15 mouse cellular contexts compared by ENCODE assay signal in the genomic region with DNA sequence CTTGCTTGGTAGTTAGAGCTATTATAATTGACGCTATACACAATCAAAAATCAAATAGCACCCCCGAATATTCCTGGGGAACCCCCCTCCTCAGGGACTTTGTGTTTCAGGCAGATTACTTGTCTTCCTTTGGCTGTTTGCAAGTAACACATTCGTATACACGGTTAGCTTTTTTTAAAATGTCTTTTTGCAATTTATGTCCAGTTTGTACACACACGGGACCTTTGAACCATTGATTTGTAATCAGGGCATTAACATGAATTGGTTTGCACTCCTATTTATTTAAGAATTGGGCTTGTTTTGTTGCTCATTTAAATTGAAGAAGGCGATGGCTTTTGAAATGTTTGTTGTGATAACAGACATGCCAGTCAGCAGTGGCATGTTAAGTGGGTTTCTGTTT. TPM values are rescaled to one million over a fixed set of nuclear protein-coding genes. Genes with fewer than 3 reads are reported as not detected.
DNase-seq lines count a peak whose midpoint lies in the region; ATAC-seq lines count a peak whose summit lies in the region.
"Had no signal": no experiment of that assay in that cellular context is flagged by ENCODE, and none has a peak within 500 bp of the region (broad histone marks: within the 10 kb centered on the region; RNA-seq: fewer than 3 reads in every experiment).

No protein-coding gene starts in this region.

- no peak overlapping the region for H3K9ac ChIP-seq in embryonic facial prominence, embryonic 13.5 days
- H3K9ac ChIP-seq in forebrain, embryonic 13.5 days = peak overlapping the region; percentile 95; the same call in 1 of the 2 replicates

- no peak for ATAC-seq in embryonic facial prominence, embryonic 13.5 days (ENCODE audit: insufficient number of reproducible peaks, insufficient read depth, low FRiP score, low TSS enrichment, low read depth)
- no peak for ATAC-seq in forebrain, embryonic 13.5 days
- no peak for ATAC-seq in inflammation-experienced regulatory T-cells, adult 6 months

- DNase-seq in midbrain, embryonic 10.5 days (ENCODE audit: low spot score) = no peak
- peak; percentile 14 for DNase-seq in retina, postnatal 1 day
- no peak for DNase-seq in frontal cortex, postnatal 14 days (ENCODE audit: low spot score in 2 of 2)
- DNase-seq in layer of hippocampus, postnatal 10 days (ENCODE audit: low spot score in 2 of 2) = no peak
- DNase-seq: cerebellum, postnatal 25 days; kidney, postnatal 14 days had no signal

- H3K27me3 ChIP-seq in embryonic facial prominence, embryonic 13.5 days = peaks cover 73% of the 10 kb centered on the region
- peaks cover 29% of the 10 kb centered on the region for H3K27me3 ChIP-seq in forebrain, embryonic 13.5 days
- peaks cover 71% of the 10 kb centered on the region for H3K27me3 ChIP-seq in midbrain, embryonic 10.5 days (ENCODE audit: low read depth, poor library complexity, severe bottlenecking)

- H3K4me1 ChIP-seq in embryonic facial prominence, embryonic 13.5 days = peaks cover 28% of the 10 kb centered on the region
- peaks cover 41% of the 10 kb centered on the region for H3K4me1 ChIP-seq in forebrain, embryonic 13.5 days
- peaks cover 51% of the 10 kb centered on the region for H3K4me1 ChIP-seq in midbrain, embryonic 10.5 days

- no peak overlapping the region for H3K27ac ChIP-seq in embryonic facial prominence, embryonic 13.5 days
- no peak overlapping the region for H3K27ac ChIP-seq in forebrain, embryonic 13.5 days
- H3K27ac ChIP-seq in midbrain, embryonic 10.5 days (replicated peaks) = peak overlapping the region; percentile 97

- peaks cover 3% of the 10 kb centered on the region; the same call in 1 of the 2 replicates for H3K9me3 ChIP-seq in embryonic facial prominence, embryonic 13.5 days
- no peaks in the 10 kb centered on the region for H3K9me3 ChIP-seq in forebrain, embryonic 13.5 days (replicated peaks)
- peaks cover 7% of the 10 kb centered on the region; the same call in 1 of the 2 replicates for H3K9me3 ChIP-seq in midbrain, embryonic 10.5 days (replicated peaks)

- peak overlapping the region; percentile 62; the same call in 1 of the 2 replicates for H3K4me3 ChIP-seq in embryonic facial prominence, embryonic 13.5 days
- H3K4me3 ChIP-seq in forebrain, embryonic 13.5 days = peak overlapping the region; percentile 81
- H3K4me3 ChIP-seq in midbrain, embryonic 10.5 days = peak overlapping the region; percentile 92

- H3K36me3 ChIP-seq in embryonic facial prominence, embryonic 13.5 days = no peaks in the 10 kb centered on the region
- H3K36me3 ChIP-seq in forebrain, embryonic 13.5 days (ENCODE audit: poor library complexity, severe bottlenecking) = peaks cover 12% of the 10 kb centered on the region
- peaks cover 30% of the 10 kb centered on the region for H3K36me3 ChIP-seq in midbrain, embryonic 10.5 days

- 10% methylated on average over 6 of the region's 6 CpGs for WGBS in embryonic facial prominence, embryonic 13.5 days
- 7% methylated on average over 6 of the region's 6 CpGs for WGBS in forebrain, embryonic 13.5 days
- 10% methylated on average over 6 of the region's 6 CpGs for WGBS in midbrain, embryonic 10.5 days

- H3K4me2 ChIP-seq in embryonic facial prominence, embryonic 13.5 days = peak overlapping the region; percentile 89
- peak overlapping the region; percentile 91 for H3K4me2 ChIP-seq in forebrain, embryonic 13.5 days

RNA-seq across cellular contexts. Expression of a gene that starts 1.0 kb away (rescaled TPM):
- 6.3 and 6.6 TPM in 2 replicates for polyA plus RNA-seq in embryonic facial prominence, embryonic 13.5 days (2015; fragmentation: Nextera tagmentation; extraction: Ambion mirVana)
- polyA plus RNA-seq in forebrain, embryonic 13.5 days (2015; fragmentation: Nextera tagmentation; extraction: Ambion mirVana) = 8.9 and 11.5 TPM in 2 replicates
- 11.1 and 12.3 TPM in 2 replicates for polyA plus RNA-seq in midbrain, embryonic 10.5 days (2016; fragmentation: Nextera tagmentation; extraction: Ambion mirVana)
- polyA plus RNA-seq in inflammation-experienced regulatory T-cells, adult 6 months (2017; shearing (Covaris generic)) = not detected
- total RNA-seq in layer of hippocampus, postnatal 10 days (2021) = 10 to 100 TPM; 11.8 to 13.1 TPM
- total RNA-seq: heart, adult 8-10 months; megakaryocyte, adult 5-6 weeks had no signal
- polyA plus RNA-seq: spleen, adult 2 months had no signal

RNA-seq across cellular contexts. Expression of a gene that starts 29.0 kb away (rescaled TPM):
- not detected in 2 replicates for polyA plus RNA-seq in embryonic facial prominence, embryonic 13.5 days (2015; fragmentation: Nextera tagmentation; extraction: Ambion mirVana)
- polyA plus RNA-seq in forebrain, embryonic 13.5 days (2015; fragmentation: Nextera tagmentation; extraction: Ambion mirVana) = not detected in 2 replicates
- polyA plus RNA-seq in midbrain, embryonic 10.5 days (2016; fragmentation: Nextera tagmentation; extraction: Ambion mirVana) = not detected in 2 replicates
- not detected for polyA plus RNA-seq in inflammation-experienced regulatory T-cells, adult 6 months (2017; shearing (Covaris generic))
- total RNA-seq in layer of hippocampus, postnatal 10 days (2021) = not detected
- total RNA-seq: heart, adult 8-10 months; left cerebral cortex, adult 2 months; megakaryocyte, adult 5-6 weeks had no signal
- polyA plus RNA-seq: frontal cortex, adult 2 months; liver, embryonic 11.5 days; spleen, adult 2 months had no signal
